Mouse (Mus musculus): Measurements from ENCODE around the gene Hnf1a.

Gene Hnf1a

DNA sequence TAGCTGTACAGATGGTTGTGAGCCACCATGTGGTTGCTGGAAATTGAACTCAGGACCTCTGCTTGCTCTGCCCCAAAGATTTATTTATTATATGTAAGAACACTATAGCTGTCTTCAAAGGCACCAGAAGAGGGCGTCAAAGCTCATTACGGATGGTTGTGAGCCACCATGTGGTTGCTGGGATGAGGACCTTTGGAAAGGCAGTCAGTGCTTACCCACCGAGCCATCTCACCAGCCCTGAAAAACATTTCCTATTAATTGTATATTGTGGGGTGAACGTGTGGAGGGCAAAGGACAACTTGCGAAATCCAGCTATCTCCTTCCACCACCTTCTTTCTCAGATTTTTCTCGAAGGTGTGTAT lies 8.0 kb upstream of the Hnf1a start:
- peak; percentile 27 for DNase-seq

- no peak for DNase-seq
Measured at GRCm38 (mm10) chr5:114978473-114978872, 7.6 kb upstream of the Hnf1a start.

- DNase-seq = no peak
Measured at GRCm38 (mm10) chr5:114976935-114977334, 6.0 kb upstream of the Hnf1a start.

- DNase-seq = no peak
Measured at GRCm38 (mm10) chr5:114973131-114973530, 2.2 kb upstream of the Hnf1a start.

DNA sequence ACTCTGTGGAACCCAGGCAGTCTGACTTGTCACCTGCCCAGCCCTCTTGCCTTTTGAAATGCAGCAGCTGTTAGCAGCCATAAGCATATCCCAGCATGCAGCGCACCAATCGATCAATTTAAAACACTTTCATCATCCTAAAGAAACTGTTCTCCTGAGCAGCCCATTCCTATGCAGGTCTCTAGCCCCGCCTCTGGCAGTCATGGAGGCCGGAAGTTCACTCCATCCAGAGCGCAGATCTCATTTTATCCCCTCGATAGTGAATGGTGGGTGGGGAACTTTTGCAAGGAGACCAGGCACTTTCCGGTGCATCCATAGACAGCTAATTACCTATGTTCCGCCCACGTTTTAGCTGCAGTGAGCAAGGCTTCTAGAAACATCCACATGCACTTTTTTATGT lies 1.3 kb upstream of the Hnf1a start:
- no peak for DNase-seq

- DNase-seq = no peak
Measured at GRCm38 (mm10) chr5:114969609-114970215, 1.2 kb downstream of the Hnf1a start.

DNA sequence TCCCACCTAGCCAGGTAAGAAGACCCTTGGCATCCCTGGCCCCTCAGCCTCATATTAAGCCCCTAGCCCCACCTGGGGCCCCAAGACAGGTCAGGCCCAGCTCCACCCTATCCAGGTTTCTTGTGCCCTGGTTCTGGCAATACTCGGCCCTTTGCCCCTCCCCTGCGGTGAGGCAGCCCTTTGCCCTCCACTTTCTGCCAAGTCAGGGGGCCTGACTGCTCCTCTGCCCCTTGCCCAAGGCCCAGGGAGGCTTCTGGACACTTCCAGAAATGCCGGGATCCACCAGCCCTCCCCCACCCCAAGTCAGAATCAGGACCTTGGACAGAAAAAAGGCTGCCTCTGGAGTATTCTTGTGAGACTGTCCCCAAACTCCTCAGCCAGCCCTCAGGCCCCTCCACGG lies 1.8 kb downstream of the Hnf1a start:
- DNase-seq = no peak

DNA sequence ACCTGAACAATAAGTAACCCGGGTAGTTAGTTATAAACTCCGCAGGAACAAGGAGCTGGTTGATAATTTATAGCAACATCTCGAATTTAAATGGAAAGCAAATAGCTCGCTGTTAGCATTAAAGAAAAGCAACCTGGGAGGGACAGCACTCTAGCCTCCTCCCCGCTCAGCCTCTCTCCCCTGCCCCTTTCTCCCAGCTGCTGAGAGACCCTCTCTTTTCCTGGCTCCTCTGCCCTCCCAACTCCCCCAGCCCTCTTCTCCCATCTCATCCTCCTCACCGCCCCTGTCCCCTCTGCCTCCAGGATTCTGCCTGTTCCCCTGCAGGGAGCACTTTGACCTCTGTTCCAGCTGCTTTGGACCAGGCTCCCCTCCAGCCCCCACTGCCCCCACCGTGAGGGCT lies 2.2 kb downstream of the Hnf1a start:
- DNase-seq = no peak

DNA sequence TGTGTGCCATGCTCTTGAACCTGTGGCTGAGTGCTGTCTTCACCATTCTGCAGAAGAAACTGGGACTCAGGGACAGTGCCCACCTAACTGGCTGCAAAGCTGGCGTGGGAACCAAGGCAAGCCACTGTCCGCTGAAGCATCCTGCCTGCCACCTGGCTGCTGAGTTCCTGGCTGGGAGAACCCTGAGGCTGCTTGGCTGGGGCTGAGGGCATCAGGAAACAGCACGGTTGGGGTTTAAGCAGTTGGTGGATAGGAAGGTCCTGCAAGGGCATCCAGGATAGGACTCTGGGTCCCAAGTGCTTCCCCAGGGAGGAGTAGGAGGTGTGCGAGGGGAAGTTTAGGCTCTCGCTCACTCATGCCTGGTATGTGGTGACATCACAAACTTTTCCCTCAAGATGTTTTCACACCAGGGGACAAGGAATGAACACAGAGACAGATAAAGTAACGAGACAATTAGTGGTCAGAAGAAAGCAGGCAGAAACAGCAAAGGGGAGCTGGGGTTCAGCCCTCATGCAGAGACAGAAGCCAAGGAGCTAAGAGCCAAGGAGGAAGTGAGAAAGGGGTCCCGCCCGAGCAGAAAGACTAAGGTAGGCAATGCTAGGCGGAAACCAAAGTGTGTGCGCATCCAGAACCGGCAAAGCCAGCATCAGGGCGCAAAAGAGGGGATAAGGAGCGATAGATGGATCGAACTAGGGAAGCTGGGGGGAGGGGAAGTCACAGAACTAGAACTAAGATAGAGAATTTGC lies 3.2 kb downstream of the Hnf1a start:
- DNase-seq = no peak

GRCm38 (mm10) chr5:114964967-114965898 lies 5.7 kb downstream of the Hnf1a start:
- no peak for DNase-seq

DNA sequence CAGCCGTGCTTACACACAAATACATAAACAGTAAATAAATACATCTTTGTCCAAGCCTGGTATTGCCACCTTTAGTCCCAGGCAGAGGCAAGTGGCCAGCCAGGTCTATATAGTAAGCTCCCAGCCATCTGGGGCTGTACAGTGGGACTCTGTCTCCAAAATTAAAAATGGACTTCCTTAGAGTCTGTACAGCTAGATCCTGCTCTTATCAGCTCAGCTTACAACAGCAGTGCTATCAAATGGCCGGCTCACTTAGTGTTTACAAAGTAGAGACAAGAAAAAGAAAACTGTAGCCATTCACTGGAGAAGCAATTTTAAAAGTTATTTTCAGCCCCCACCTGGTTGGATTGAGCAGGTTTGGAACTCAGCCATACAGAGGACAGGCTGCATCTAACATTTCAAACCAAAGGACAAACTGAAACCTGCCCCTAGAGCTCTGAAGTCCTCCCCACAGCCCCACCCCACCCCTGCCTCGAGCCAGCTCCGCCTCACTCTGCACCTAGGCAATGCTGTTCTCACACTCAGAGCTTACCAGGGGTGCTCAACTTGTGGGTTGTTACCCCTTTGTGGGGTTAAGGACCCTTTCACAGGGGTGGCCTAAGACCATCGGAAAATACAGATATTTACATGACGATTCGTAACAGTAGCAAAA lies 6.5 kb downstream of the Hnf1a start:
- no peak for DNase-seq

DNA sequence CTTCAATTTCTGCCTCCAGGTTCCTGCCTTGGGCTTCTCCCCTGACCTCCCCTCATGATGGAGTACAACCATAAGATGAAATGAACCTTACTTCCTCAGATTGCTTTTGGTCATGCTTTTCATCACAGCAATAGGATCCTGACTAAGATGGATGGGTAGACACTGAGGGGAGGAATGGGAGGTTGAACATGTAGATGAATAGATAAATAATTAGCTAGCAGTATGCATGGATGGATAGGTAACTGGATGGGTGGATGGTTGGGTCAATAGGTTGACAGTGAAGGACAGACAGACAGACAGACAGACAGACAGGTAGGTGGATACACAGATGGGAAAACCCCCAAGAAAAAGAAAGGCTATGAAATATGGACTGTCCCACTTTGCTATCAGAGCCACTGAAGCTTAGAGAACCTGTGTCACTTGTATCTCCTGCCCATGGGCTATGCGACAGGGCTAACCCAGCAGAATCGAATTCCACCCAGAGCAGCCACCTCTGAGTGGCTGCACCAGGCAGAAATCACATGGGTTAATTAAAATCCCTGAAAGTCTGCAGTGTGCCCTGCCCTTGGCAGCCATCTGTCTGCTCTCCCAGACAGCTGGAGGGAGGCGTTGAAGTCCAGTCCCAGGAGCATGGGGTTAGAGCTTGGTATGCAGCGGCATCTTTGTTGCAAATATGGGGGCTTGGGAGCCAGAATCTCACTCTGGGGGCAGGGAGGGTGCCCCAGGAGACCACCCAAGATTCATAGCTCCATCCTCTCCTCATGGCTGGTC lies 9.1 kb downstream of the Hnf1a start:
- DNase-seq = no peak

DNA sequence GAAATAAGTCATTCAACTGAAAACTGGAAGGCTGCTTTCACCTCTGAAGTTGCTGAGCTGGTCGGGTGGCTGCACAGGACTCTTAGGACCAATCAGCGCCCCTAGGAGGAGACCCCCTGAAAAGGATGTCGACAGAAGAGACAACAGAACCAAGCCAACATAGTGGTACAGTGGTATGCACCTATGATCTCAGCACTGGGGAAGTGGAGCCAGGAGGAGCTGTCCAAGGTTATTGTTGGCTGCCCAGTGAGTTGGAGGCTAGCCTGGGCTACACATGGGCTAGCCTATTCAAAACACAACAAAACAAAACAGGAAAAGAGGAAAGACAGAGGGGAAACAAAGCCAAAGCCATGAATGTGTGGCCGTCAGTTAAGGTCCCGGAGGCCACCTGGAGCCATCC lies 12.8 kb downstream of the Hnf1a start:
- DNase-seq = no peak

GRCm38 (mm10) chr5:114953326-114953725 lies 17.6 kb downstream of the Hnf1a start:
- no peak for DNase-seq

DNA sequence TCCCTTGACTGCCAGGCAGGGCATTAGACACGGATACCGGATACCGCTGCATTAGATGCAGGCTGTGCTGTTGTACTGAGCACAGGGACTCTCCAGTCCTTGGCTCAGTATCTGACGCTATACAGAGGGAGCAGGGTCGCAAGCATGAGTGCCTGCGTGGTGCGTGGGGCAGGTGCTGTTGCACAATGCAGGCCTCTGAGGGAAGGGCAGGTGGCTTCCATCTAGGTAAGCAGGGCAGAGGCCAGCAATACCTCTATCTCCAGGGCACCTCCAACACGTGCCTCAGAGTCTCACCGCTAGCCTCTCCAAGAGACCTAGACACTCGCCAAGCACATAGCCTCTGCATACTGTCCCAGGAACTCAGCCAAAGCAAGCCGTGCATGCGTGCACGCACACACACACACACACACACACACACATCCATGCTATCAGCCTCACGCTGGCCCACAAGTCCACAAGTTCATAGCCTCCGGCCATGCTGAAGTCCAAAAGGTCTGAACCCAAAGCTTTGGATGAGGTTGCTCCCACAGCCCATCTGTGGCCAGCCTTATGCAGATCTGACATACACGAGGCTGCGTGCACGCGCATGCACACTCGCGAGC lies 19.5 kb downstream of the Hnf1a start:
- no peak for DNase-seq

GRCm38 (mm10) chr5:114950669-114951068 lies 20.2 kb downstream of the Hnf1a start:
- DNase-seq = no peak

GRCm38 (mm10) chr5:114949812-114950211 lies 21.1 kb downstream of the Hnf1a start:
- DNase-seq = no peak

DNA sequence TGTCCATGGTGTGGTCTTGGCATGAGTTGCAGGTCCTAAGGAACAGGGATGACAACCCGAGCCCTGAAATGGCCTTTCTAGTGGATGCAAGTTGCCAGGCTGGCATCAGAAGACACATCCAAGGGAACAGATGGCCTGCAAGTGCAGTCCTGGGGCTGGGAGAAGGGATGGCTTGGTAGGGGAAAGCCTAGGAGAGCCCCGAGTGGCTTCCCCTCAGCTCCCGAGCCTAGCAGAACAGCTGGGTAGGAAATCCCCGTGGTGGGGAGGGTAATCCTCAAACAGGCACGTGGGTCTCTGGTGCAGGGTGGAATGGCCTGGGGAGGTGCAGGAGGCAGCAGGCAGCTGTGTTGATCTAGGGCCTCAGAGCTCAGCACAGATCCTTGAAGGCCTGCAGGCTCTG lies 21.6 kb downstream of the Hnf1a start:
- no peak for DNase-seq

GRCm38 (mm10) chr5:114948891-114949290 lies 22.0 kb downstream of the Hnf1a start:
- no peak for DNase-seq

GRCm38 (mm10) chr5:114945072-114945471 lies 25.8 kb downstream of the Hnf1a start:
- DNase-seq = no peak

GRCm38 (mm10) chr5:114942766-114943130 lies 28.1 kb downstream of the Hnf1a start:
- DNase-seq = no peak
